Mouse (Mus musculus): ENCODE measurements around the gene Rbbp5.
"Not testable (repeated sequence)": the region's sequence is repeated elsewhere in the genome, so short reads cannot be mapped to it uniquely, and the experiment has no call there.

The Rbbp5 gene

GRCm38 (mm10) chr1:132476928-132477691 lies at the start of gene Rbbp5:
Gene Rbbp5 (plus strand): TSS chr1:132477365.
- DNase-seq (ENCODE audit: low read depth), result peak; percentile 86

GRCm38 (mm10) chr1:132430818-132431217 lies 46.3 kb upstream of the Rbbp5 start:
- no peak for DNase-seq (ENCODE audit: low read depth)

- no peak for DNase-seq (ENCODE audit: low read depth)
These were observed 45.4 kb upstream of the Rbbp5 start for GRCm38 (mm10) chr1:132431716-132432115.

GRCm38 (mm10) chr1:132433349-132433748 lies 43.8 kb upstream of the Rbbp5 start:
- no peak for DNase-seq (ENCODE audit: low read depth)

GRCm38 (mm10) chr1:132434032-132434431 lies 43.1 kb upstream of the Rbbp5 start:
- no peak for DNase-seq (ENCODE audit: low read depth)

GRCm38 (mm10) chr1:132436320-132436958 lies 40.7 kb upstream of the Rbbp5 start:
- no peak for DNase-seq (ENCODE audit: low read depth)

- DNase-seq (ENCODE audit: low read depth), result no peak
These were observed 40.2 kb upstream of the Rbbp5 start for GRCm38 (mm10) chr1:132436960-132437359.

- DNase-seq (ENCODE audit: low read depth), result no peak
These were observed 39.8 kb upstream of the Rbbp5 start for GRCm38 (mm10) chr1:132437389-132437788.

GRCm38 (mm10) chr1:132440896-132441435 lies 36.2 kb upstream of the Rbbp5 start:
- DNase-seq (ENCODE audit: low read depth), result no peak

- no peak for DNase-seq (ENCODE audit: low read depth)
These were observed 27.4 kb upstream of the Rbbp5 start for GRCm38 (mm10) chr1:132449742-132450141.

- no peak for DNase-seq (ENCODE audit: low read depth)
These were observed 12.5 kb upstream of the Rbbp5 start for GRCm38 (mm10) chr1:132464651-132465050.

- no peak for DNase-seq (ENCODE audit: low read depth)
These were observed 8.2 kb upstream of the Rbbp5 start for GRCm38 (mm10) chr1:132468926-132469325.

GRCm38 (mm10) chr1:132469519-132469918 lies 7.6 kb upstream of the Rbbp5 start:
- DNase-seq (ENCODE audit: low read depth), result no peak

GRCm38 (mm10) chr1:132470031-132470430 lies 7.1 kb upstream of the Rbbp5 start:
- not testable (repeated sequence) for DNase-seq (ENCODE audit: low read depth)

- DNase-seq (ENCODE audit: low read depth), result no peak
These were observed 6.1 kb upstream of the Rbbp5 start for GRCm38 (mm10) chr1:132471032-132471431.

- no peak for DNase-seq (ENCODE audit: low read depth)
These were observed 5.7 kb upstream of the Rbbp5 start for GRCm38 (mm10) chr1:132471499-132471898.

GRCm38 (mm10) chr1:132472537-132472936 lies 4.6 kb upstream of the Rbbp5 start:
- DNase-seq (ENCODE audit: low read depth), result no peak

GRCm38 (mm10) chr1:132474496-132474895 lies 2.7 kb upstream of the Rbbp5 start:
- no peak for DNase-seq (ENCODE audit: low read depth)

- no peak for DNase-seq (ENCODE audit: low read depth)
These were observed 614 bp upstream of the Rbbp5 start for GRCm38 (mm10) chr1:132476575-132476927.

GRCm38 (mm10) chr1:132479438-132479837 lies 2.3 kb downstream of the Rbbp5 start:
- no peak for DNase-seq (ENCODE audit: low read depth)

GRCm38 (mm10) chr1:132481619-132482018 lies 4.5 kb downstream of the Rbbp5 start:
- DNase-seq (ENCODE audit: low read depth), result no peak

GRCm38 (mm10) chr1:132483234-132483633 lies 6.1 kb downstream of the Rbbp5 start:
- no peak for DNase-seq (ENCODE audit: low read depth)

GRCm38 (mm10) chr1:132483759-132484158 lies 6.6 kb downstream of the Rbbp5 start:
- DNase-seq (ENCODE audit: low read depth), result no peak
